Mouse (Mus musculus): ENCODE data around the gene Wdr5. TPM values are rescaled to one million over a fixed set of nuclear protein-coding genes. Genes with fewer than 3 reads are reported as not detected.
"Not testable (repeated sequence)": the region's sequence is repeated elsewhere in the genome, so short reads cannot be mapped to it uniquely, and the experiment has no call there.

Wdr5 gene
- polyA plus RNA-seq, 1 experiment: 25.4 TPM

- TF ChIP-seq CTCF (IDR thresholded peaks at IDR 0.05; ENCODE audit: low read depth, low read length) (no peak), POLR2A (IDR thresholded peaks at IDR 0.05; ENCODE audit: borderline replicate concordance, low read depth, low read length) (no peak)
Measured at GRCm38 (mm10) chr2:27493971-27494370, 21.0 kb upstream of the Wdr5 start.

GRCm38 (mm10) chr2:27496391-27497028 lies 18.4 kb upstream of the Wdr5 start:
- no peaks in the 10 kb centered on the region for H3K4me1 ChIP-seq (ENCODE audit: control insufficient read depth, insufficient read depth, low read length)
- H3K27ac ChIP-seq (ENCODE audit: insufficient read depth, low read depth, low read length): no peak overlapping the region
- no peak overlapping the region for H3K4me3 ChIP-seq (ENCODE audit: insufficient read depth, low read length)
- TF ChIP-seq CTCF (IDR thresholded peaks at IDR 0.05; ENCODE audit: low read depth, low read length): no peak
- TF ChIP-seq POLR2A (IDR thresholded peaks at IDR 0.05; ENCODE audit: borderline replicate concordance, low read depth, low read length): no peak

More at GRCm38 (mm10) chr2:27493971-27494370, 21.0 kb upstream of the Wdr5 start:
- H3K27ac ChIP-seq (ENCODE audit: insufficient read depth, low read depth, low read length): no peak overlapping the region
- H3K4me1 ChIP-seq (ENCODE audit: control insufficient read depth, insufficient read depth, low read length): no peaks in the 10 kb centered on the region
- no peak overlapping the region for H3K4me3 ChIP-seq (ENCODE audit: insufficient read depth, low read length)

GRCm38 (mm10) chr2:27504113-27504885 lies 10.7 kb upstream of the Wdr5 start:
- no peak for TF ChIP-seq POLR2A (IDR thresholded peaks at IDR 0.05; ENCODE audit: borderline replicate concordance, low read depth, low read length)
- no peak for TF ChIP-seq CTCF (IDR thresholded peaks at IDR 0.05; ENCODE audit: low read depth, low read length)
- Histone ChIP-seq H3K4me1 (ENCODE audit: control insufficient read depth, insufficient read depth, low read length) (peaks cover 34% of the 10 kb centered on the region), H3K4me3 (ENCODE audit: insufficient read depth, low read length) (0 out of 2 replicates have a peak overlapping the region, but pooled peaks have one; percentile 6), H3K27ac (ENCODE audit: insufficient read depth, low read depth, low read length) (peak overlapping the region; percentile 93)

GRCm38 (mm10) chr2:27505539-27505938 lies 9.4 kb upstream of the Wdr5 start:
- Histone ChIP-seq H3K27ac (ENCODE audit: insufficient read depth, low read depth, low read length) (peak overlapping the region; percentile 93; the same call in 1 of the 2 replicates), H3K4me1 (ENCODE audit: control insufficient read depth, insufficient read depth, low read length) (peaks cover 34% of the 10 kb centered on the region), H3K4me3 (ENCODE audit: insufficient read depth, low read length) (no peak overlapping the region)
- TF ChIP-seq POLR2A (IDR thresholded peaks at IDR 0.05; ENCODE audit: borderline replicate concordance, low read depth, low read length) (no peak), CTCF (IDR thresholded peaks at IDR 0.05; ENCODE audit: low read depth, low read length) (no peak)

GRCm38 (mm10) chr2:27506658-27507057 lies 8.3 kb upstream of the Wdr5 start:
- H3K27ac ChIP-seq (ENCODE audit: insufficient read depth, low read depth, low read length); H3K4me3 ChIP-seq (ENCODE audit: insufficient read depth, low read length): not testable (repeated sequence)
- H3K4me1 ChIP-seq (ENCODE audit: control insufficient read depth, insufficient read depth, low read length): peaks cover 34% of the 10 kb centered on the region

GRCm38 (mm10) chr2:27507562-27507961 lies 7.4 kb upstream of the Wdr5 start, which contains the start of gene Brd3:
TSS of gene Brd3 (minus strand) at chr2:27507662.
- no peak for TF ChIP-seq POLR2A (IDR thresholded peaks at IDR 0.05; ENCODE audit: borderline replicate concordance, low read depth, low read length)
- no peak for TF ChIP-seq CTCF (IDR thresholded peaks at IDR 0.05; ENCODE audit: low read depth, low read length)
- no peak within 1 kb of the TSS for H3K4me3 ChIP-seq (ENCODE audit: insufficient read depth, low read length)
- H3K4me1 ChIP-seq (ENCODE audit: control insufficient read depth, insufficient read depth, low read length): peaks cover 34% of the 10 kb centered on the region
- no peak within 1 kb of the TSS for H3K27ac ChIP-seq (ENCODE audit: insufficient read depth, low read depth, low read length)

GRCm38 (mm10) chr2:27510706-27511105 lies 4.3 kb upstream of the Wdr5 start:
- Histone ChIP-seq H3K4me3 (ENCODE audit: insufficient read depth, low read length) (no peak overlapping the region), H3K27ac (ENCODE audit: insufficient read depth, low read depth, low read length) (no peak overlapping the region), H3K4me1 (ENCODE audit: control insufficient read depth, insufficient read depth, low read length) (peaks cover 22% of the 10 kb centered on the region)
- TF ChIP-seq CTCF (IDR thresholded peaks at IDR 0.05; ENCODE audit: low read depth, low read length) (no peak), POLR2A (IDR thresholded peaks at IDR 0.05; ENCODE audit: borderline replicate concordance, low read depth, low read length) (no peak)

GRCm38 (mm10) chr2:27512909-27513308 lies 2.0 kb upstream of the Wdr5 start:
- TF ChIP-seq POLR2A (IDR thresholded peaks at IDR 0.05; ENCODE audit: borderline replicate concordance, low read depth, low read length): no peak
- TF ChIP-seq CTCF (IDR thresholded peaks at IDR 0.05; ENCODE audit: low read depth, low read length): no peak
- Histone ChIP-seq H3K4me1 (ENCODE audit: control insufficient read depth, insufficient read depth, low read length) (peaks cover 19% of the 10 kb centered on the region), H3K4me3 (ENCODE audit: insufficient read depth, low read length) (no peak overlapping the region), H3K27ac (ENCODE audit: insufficient read depth, low read depth, low read length) (no peak overlapping the region)

GRCm38 (mm10) chr2:27513861-27514260 lies 1.1 kb upstream of the Wdr5 start:
- TF ChIP-seq CTCF (IDR thresholded peaks at IDR 0.05; ENCODE audit: low read depth, low read length) (no peak), POLR2A (IDR thresholded peaks at IDR 0.05; ENCODE audit: borderline replicate concordance, low read depth, low read length) (no peak)
- H3K4me1 ChIP-seq (ENCODE audit: control insufficient read depth, insufficient read depth, low read length): peaks cover 19% of the 10 kb centered on the region
- peak overlapping the region; percentile 97 for H3K4me3 ChIP-seq (ENCODE audit: insufficient read depth, low read length)
- peak overlapping the region; percentile 91 for H3K27ac ChIP-seq (ENCODE audit: insufficient read depth, low read depth, low read length)

All from bone marrow macrophage, adult 2 months (primary cell).